Mouse (Mus musculus) kidney, postnatal 4 days (tissue): ENCODE data around the gene Pdgfa.

ENCODE experiments used
- DNase-seq, 2 experiments: peaks; one replicate each; pipeline ENCODE4 v3.0.0; 2021; ENCODE audit warnings: mixed read lengths in 2 of 2

Pdgfa gene

GRCm38 (mm10) chr5:138952969-138953368 is 44.2 kb downstream of the Pdgfa start:
- peak; percentile 55 to 70 for DNase-seq

GRCm38 (mm10) chr5:138951305-138951704 is 45.9 kb downstream of the Pdgfa start:
- no peak for DNase-seq

GRCm38 (mm10) chr5:138949165-138949564 is 48.0 kb downstream of the Pdgfa start:
- DNase-seq, result no peak

GRCm38 (mm10) chr5:138948031-138948980 is 48.9 kb downstream of the Pdgfa start:
- DNase-seq, result peak; percentile 80 to 86

GRCm38 (mm10) chr5:138947487-138947886 is 49.7 kb downstream of the Pdgfa start:
- DNase-seq, result no peak

- DNase-seq, result no peak
Measured at GRCm38 (mm10) chr5:138946931-138947330, 50.2 kb downstream of the Pdgfa start.

GRCm38 (mm10) chr5:138945011-138945410 is 52.2 kb downstream of the Pdgfa start:
- DNase-seq, result no peak

GRCm38 (mm10) chr5:138944551-138944950 is 52.6 kb downstream of the Pdgfa start:
- no peak for DNase-seq

GRCm38 (mm10) chr5:138941842-138942241 is 55.3 kb downstream of the Pdgfa start:
- DNase-seq, result no peak

- no peak for DNase-seq
Measured at GRCm38 (mm10) chr5:138940576-138940975, 56.6 kb downstream of the Pdgfa start.

- DNase-seq, result no peak
Measured at GRCm38 (mm10) chr5:138938572-138939163, 58.5 kb downstream of the Pdgfa start.

GRCm38 (mm10) chr5:138936399-138937089 is 60.6 kb downstream of the Pdgfa start:
- DNase-seq, result no peak

- DNase-seq, result peak; percentile 64 to 72
Measured at GRCm38 (mm10) chr5:138934540-138934939, 62.6 kb downstream of the Pdgfa start.

GRCm38 (mm10) chr5:138932460-138933432 is 64.4 kb downstream of the Pdgfa start:
- peak; percentile 22 to 46 for DNase-seq

GRCm38 (mm10) chr5:138931836-138932235 is 65.3 kb downstream of the Pdgfa start:
- no peak for DNase-seq

GRCm38 (mm10) chr5:138929879-138930507 is 67.2 kb downstream of the Pdgfa start:
- DNase-seq, result peak; percentile 41 to 53
